Mouse (Mus musculus) liver, embryonic 16.5 days (tissue): Measurements from ENCODE around the gene Clstn2. TPM values are rescaled to one million over a fixed set of nuclear protein-coding genes. Genes with fewer than 3 reads are reported as not detected.

Source experiments
- ATAC-seq: fragments of 200-750 bp; cut with Nextera tagmentation; 2 replicates; pipeline ENCODE4 v1.8.0; 2017; ENCODE audit warnings: low read depth, mild to moderate bottlenecking, moderate number of reproducible peaks, moderate library complexity
- H3K27ac ChIP-seq: fragments of 300-500 bp; sonication (generic); 2 replicates; pipeline ENCODE4 v1.5.1; 2014; ENCODE audit warnings: mild to moderate bottlenecking, low read length
- H3K27me3 ChIP-seq: fragments of 300-500 bp; sonication (generic); 2 replicates; pipeline ENCODE4 v1.6.1; 2014; ENCODE audit warnings: low read depth, low read length, mixed read lengths; ENCODE audit not compliant: control insufficient read depth, insufficient read depth
- H3K36me3 ChIP-seq: fragments of 300-500 bp; sonication (generic); 2 replicates; pipeline ENCODE4 v1.6.1; 2014; ENCODE audit warnings: mild to moderate bottlenecking; ENCODE audit not compliant: control insufficient read depth, insufficient read depth
- H3K4me1 ChIP-seq: fragments of 300-500 bp; sonication (generic); 2 replicates; pipeline ENCODE4 v1.6.1; 2014; ENCODE audit warnings: low read depth, low read length, mixed read lengths; ENCODE audit not compliant: control insufficient read depth
- H3K4me2 ChIP-seq: fragments of 300-500 bp; sonication (generic); 2 replicates; pipeline ENCODE4 v1.6.1; 2014; ENCODE audit warnings: low read depth, low read length, mixed read lengths
- H3K4me3 ChIP-seq: fragments of 300-500 bp; sonication (generic); 2 replicates; pipeline ENCODE4 v1.5.1; 2014; ENCODE audit warnings: low read depth, mild to moderate bottlenecking, low read length
- H3K9ac ChIP-seq: fragments of 300-500 bp; sonication (generic); 2 replicates; pipeline ENCODE4 v1.6.1; 2014; ENCODE audit warnings: low read depth, low read length
- H3K9me3 ChIP-seq: fragments of 300-500 bp; sonication (generic); replicated peaks from 2 replicates; pipeline ENCODE4 v1.6.1; 2016; ENCODE audit warnings: low read length; ENCODE audit not compliant: control insufficient read depth
- WGBS: fragments of 180-500 bp; shearing (Covaris S2); extraction: QIAGEN DNeasy Blood & Tissue Kit; methylation state at CpG from one replicate; pipeline ENCODE4 v1.1.7; 2014; ENCODE audit not compliant: insufficient replicate concordance; 5-methylcytosine and 5-hydroxymethylcytosine counted together
- polyA plus RNA-seq: library from polyadenylated mRNA; unstranded; fragments of >200 nt; fragmentation: Nextera tagmentation; extraction: Ambion mirVana; gene quantifications from 2 replicates; pipeline ENCODE4 v1.2.1, GENCODE M21; 2015

Clstn2 gene
- polyA plus RNA-seq, 1 experiment from 2014 or later: 0.02 TPM

- WGBS: 60% methylated on average over 7 of the region's 7 CpGs
- H3K9me3 ChIP-seq: no peaks in the 10 kb centered on the region
- no peak for ATAC-seq
- no peak overlapping the region for H3K27ac ChIP-seq
- H3K36me3 ChIP-seq: no peaks in the 10 kb centered on the region
- H3K9ac ChIP-seq: no peak overlapping the region
- H3K4me1 ChIP-seq: no peaks in the 10 kb centered on the region
- no peak overlapping the region for H3K4me2 ChIP-seq
- no peaks in the 10 kb centered on the region for H3K27me3 ChIP-seq
- H3K4me3 ChIP-seq: no peak overlapping the region
These were observed 592.9 kb downstream of the Clstn2 start for GRCm38 (mm10) chr9:97439872-97440636.

GRCm38 (mm10) chr9:97434666-97435065, 598.3 kb downstream of the Clstn2 start:
- no peaks in the 10 kb centered on the region for H3K27me3 ChIP-seq
- WGBS: 49% methylated on average over 3 of the region's 3 CpGs
- ATAC-seq: no peak
- no peak overlapping the region for H3K4me3 ChIP-seq
- no peaks in the 10 kb centered on the region for H3K4me1 ChIP-seq
- H3K4me2 ChIP-seq: no peak overlapping the region
- H3K27ac ChIP-seq: no peak overlapping the region
- no peaks in the 10 kb centered on the region for H3K9me3 ChIP-seq
- no peaks in the 10 kb centered on the region for H3K36me3 ChIP-seq
- no peak overlapping the region for H3K9ac ChIP-seq

- Histone ChIP-seq H3K27ac (no peak overlapping the region), H3K9ac (no peak overlapping the region), H3K9me3 (no peaks in the 10 kb centered on the region), H3K4me1 (no peaks in the 10 kb centered on the region), H3K4me3 (no peak overlapping the region), H3K36me3 (no peaks in the 10 kb centered on the region), H3K27me3 (no peaks in the 10 kb centered on the region), H3K4me2 (no peak overlapping the region)
- WGBS: 58% methylated on average over 1 of the region's 1 CpGs
- ATAC-seq: no peak
These were observed 603.0 kb downstream of the Clstn2 start for GRCm38 (mm10) chr9:97429885-97430449.

GRCm38 (mm10) chr9:97428127-97428526, 604.9 kb downstream of the Clstn2 start:
- ATAC-seq: no peak
- no peak overlapping the region for H3K4me2 ChIP-seq
- no peaks in the 10 kb centered on the region for H3K9me3 ChIP-seq
- H3K36me3 ChIP-seq: no peaks in the 10 kb centered on the region
- no peak overlapping the region for H3K9ac ChIP-seq
- no peaks in the 10 kb centered on the region for H3K4me1 ChIP-seq
- WGBS: 63% methylated on average over 7 of the region's 7 CpGs
- H3K27me3 ChIP-seq: no peaks in the 10 kb centered on the region
- no peak overlapping the region for H3K4me3 ChIP-seq
- no peak overlapping the region for H3K27ac ChIP-seq

- Histone ChIP-seq H3K9me3 (no peaks in the 10 kb centered on the region), H3K4me1 (no peaks in the 10 kb centered on the region), H3K9ac (no peak overlapping the region), H3K4me3 (no peak overlapping the region), H3K4me2 (no peak overlapping the region), H3K27ac (no peak overlapping the region), H3K36me3 (no peaks in the 10 kb centered on the region), H3K27me3 (no peaks in the 10 kb centered on the region)
- 54% methylated on average over 5 of the region's 5 CpGs for WGBS
- ATAC-seq: no peak
These were observed 612.1 kb downstream of the Clstn2 start for GRCm38 (mm10) chr9:97420896-97421295.

GRCm38 (mm10) chr9:97414876-97415668, 617.9 kb downstream of the Clstn2 start:
- Histone ChIP-seq H3K4me1 (no peaks in the 10 kb centered on the region), H3K9ac (no peak overlapping the region), H3K4me2 (no peak overlapping the region), H3K9me3 (no peaks in the 10 kb centered on the region), H3K4me3 (no peak overlapping the region), H3K27me3 (no peaks in the 10 kb centered on the region), H3K36me3 (no peaks in the 10 kb centered on the region), H3K27ac (no peak overlapping the region)
- 59% methylated on average over 6 of the region's 6 CpGs for WGBS
- no peak for ATAC-seq

- no peaks in the 10 kb centered on the region for H3K4me1 ChIP-seq
- no peak overlapping the region for H3K4me3 ChIP-seq
- no peaks in the 10 kb centered on the region for H3K36me3 ChIP-seq
- no peak for ATAC-seq
- no peaks in the 10 kb centered on the region for H3K27me3 ChIP-seq
- no peak overlapping the region for H3K9ac ChIP-seq
- WGBS: 55% methylated on average over 2 of the region's 2 CpGs
- no peaks in the 10 kb centered on the region for H3K9me3 ChIP-seq
- no peak overlapping the region for H3K27ac ChIP-seq
- H3K4me2 ChIP-seq: no peak overlapping the region
These were observed 624.8 kb downstream of the Clstn2 start for GRCm38 (mm10) chr9:97408142-97408541.
